Mouse (Mus musculus) heart, postnatal 4 days (tissue): ENCODE data around the gene Plekha5. TPM values are rescaled to one million over a fixed set of nuclear protein-coding genes. Genes with fewer than 3 reads are reported as not detected.

ENCODE experiments used
- DNase-seq: peaks from one replicate; pipeline ENCODE4 v3.0.0; 2021
- total RNA-seq, 2 experiments: library from RNA; stranded (reverse); gene quantifications; 2 replicates each; pipeline ENCODE4 v1.2.3; 2021

The Plekha5 gene
- 10 to 100 TPM; 39.4 to 42.6 TPM for total RNA-seq

DNA sequence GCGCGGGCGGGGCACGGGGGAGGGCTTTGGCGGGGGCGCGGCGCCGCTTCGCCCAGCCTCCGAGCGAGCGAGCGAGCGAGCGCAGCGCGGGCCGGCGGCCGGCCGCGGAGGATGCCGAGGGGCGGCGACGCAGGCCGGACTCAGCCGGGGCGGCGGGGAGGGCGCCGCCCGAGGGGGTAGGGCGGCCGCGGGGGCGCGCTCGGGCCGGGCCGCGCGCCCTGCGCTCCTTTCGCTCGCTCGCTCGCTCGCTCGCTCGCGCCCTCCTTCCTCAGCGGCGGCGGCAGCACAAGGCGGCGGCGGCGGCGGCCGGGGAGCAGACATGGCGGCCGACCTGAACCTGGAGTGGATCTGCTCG is at the start of gene Plekha5:
TSS of gene Plekha5 (plus strand) at position 209 of the 355 bp plus-strand sequence.
- peak; percentile 73 for DNase-seq

DNA sequence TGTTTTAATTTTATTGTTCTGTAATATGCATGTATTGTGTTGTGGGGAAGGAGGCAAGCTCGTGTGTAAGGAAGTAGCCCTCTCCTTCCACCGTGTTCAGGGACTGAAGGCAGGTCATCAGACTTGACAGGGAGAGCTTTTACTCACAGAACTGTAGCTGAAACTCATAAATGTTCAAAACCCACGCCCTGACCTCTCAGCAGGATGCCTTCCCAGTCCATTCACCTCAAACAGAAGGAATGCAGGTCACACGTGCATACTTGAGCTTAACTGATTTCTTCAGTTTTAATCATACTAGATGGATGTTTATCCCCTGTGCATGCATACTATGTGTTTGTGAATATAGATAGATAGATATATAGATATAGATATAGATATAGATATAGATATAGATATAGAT is 48.2 kb upstream of the Plekha5 start:
- no peak for DNase-seq

DNA sequence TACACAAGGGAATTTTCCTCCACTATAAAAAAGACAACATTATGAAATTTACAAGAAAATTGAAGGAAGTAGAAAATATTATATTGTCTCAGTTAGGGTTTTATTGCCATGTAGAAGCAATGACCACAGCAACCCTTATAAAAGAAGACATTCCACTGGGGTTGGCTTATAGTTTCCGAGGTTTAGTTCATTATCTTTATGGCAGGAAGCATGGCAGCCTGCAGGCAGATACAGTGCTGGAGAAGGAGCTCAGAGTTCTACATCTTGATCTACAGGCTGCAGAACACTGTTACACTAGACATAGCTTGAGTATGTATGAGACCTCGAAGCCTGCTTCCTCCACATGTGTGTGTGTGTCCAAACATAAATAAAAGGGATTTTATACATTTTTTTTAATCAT is 43.3 kb upstream of the Plekha5 start:
- no peak for DNase-seq

DNA sequence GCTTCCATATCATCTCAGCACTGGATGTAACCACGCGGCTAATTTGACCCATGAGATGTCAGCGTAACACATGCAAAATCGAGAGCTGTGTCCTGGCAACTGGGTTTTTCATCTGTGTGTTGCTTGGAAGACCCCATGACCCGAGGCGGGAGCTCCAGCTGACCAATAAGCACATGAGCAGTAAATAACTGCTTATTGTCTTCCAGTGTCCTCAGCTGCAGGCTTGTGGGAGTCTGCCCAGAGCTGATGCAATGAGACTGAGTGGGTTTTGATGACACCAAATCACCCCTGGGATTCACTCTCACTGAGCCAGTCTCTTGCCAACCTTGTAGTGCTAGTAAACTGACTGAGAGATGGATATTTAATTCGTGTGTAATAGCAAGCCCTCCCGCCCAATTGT is 42.7 kb upstream of the Plekha5 start:
- DNase-seq = no peak

DNA sequence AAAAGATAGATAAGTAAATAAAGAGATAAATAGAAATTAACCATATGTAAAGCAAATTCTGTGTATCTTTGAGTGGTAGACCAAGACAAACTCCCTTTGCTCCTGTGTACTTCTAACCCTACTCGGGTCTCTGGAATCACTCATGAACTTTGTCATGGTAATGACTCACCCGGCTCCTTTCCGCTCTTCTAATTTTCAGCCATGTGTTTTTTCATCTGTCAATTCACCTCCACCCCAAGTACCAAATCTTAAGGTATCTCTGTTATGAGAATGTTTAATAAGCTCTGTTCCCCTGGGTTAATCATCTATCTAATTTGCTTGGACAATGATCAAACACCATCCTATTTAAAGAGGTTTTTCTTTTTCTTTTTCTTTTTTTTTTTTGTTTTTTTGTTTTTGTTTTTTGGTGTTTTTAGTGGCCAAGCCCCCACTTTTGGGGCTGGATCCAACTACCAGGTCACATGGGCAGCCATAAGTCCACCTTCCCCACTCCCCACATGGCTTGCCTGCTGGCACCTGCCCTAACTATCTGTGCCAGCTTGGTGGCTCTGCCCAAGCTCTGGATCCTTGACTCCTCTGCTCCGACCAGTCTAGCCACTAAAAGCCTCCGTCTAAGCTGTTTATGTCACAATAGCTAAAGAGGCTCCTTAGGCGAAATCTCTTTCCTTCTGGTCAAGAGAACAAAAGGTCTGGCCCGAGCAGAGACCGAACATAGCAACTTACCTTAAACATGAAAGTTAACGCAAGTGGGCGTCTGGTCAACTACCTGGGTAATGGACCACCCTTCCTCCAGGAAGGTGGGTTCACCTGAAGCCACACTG is 40.1 kb upstream of the Plekha5 start:
- DNase-seq = no peak

DNA sequence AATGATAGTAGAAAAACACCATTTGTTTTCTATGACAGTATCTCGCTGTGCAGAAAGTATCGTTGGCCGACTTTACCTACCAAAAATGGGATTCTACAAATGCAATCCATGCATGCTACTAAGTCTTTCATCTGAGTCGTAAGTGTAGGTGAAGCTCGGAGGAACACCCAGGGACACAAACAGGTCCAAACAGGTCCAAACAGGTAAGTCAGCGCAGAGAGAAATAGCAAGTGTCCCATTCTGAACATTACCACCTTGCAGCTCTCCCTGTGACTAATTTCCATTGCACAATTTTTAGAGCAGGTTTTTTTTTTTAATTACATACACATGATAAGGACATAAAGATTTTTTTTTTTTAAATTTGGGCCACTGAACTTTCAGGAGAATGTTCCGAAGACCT is 27.2 kb upstream of the Plekha5 start:
- DNase-seq = no peak

DNA sequence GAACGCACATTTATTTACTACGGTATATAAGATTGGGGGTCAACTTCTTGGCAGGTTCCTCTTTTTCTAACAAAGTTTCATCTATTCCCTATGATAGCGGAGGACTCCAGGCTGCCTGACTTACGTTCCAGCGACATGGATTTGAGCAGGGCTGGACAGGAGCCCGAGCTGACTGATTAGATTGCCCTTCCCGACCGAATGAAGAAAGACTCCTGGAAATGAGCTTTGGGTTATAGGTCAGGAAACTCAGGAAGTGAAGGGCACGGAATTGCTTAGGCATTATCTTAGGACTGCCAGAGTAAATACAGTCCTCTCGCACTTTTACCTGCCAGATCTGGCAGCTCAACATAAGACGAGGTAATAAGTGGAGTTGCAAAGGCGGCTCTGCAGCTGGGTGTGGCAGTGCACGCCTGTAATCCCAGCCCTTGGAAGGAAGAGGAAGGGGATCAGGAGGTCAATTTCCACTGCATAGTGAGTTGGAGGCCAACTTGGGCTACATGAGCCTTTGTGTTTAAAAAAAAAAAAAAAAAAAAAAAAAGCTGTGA is 21.0 kb upstream of the Plekha5 start:
- no peak for DNase-seq

DNA sequence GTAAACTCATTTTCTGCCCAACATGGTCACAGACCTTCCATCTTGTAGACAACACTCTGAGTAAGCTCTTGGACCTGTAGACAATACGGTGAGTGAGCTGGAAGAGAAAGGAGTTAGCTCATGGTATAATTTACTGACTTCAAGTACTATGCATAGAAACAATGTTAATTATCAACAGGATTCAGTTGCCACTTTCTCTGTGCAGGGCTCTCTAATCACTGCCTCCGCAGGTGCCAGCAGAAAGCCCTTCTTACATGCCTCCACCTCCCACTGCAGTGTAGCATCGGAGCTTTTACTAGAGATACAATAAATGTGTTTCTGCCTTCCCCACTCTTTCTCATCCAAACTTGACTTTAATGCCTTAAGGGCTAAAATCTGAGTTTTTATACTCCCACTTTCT is 11.9 kb upstream of the Plekha5 start:
- no peak for DNase-seq

DNA sequence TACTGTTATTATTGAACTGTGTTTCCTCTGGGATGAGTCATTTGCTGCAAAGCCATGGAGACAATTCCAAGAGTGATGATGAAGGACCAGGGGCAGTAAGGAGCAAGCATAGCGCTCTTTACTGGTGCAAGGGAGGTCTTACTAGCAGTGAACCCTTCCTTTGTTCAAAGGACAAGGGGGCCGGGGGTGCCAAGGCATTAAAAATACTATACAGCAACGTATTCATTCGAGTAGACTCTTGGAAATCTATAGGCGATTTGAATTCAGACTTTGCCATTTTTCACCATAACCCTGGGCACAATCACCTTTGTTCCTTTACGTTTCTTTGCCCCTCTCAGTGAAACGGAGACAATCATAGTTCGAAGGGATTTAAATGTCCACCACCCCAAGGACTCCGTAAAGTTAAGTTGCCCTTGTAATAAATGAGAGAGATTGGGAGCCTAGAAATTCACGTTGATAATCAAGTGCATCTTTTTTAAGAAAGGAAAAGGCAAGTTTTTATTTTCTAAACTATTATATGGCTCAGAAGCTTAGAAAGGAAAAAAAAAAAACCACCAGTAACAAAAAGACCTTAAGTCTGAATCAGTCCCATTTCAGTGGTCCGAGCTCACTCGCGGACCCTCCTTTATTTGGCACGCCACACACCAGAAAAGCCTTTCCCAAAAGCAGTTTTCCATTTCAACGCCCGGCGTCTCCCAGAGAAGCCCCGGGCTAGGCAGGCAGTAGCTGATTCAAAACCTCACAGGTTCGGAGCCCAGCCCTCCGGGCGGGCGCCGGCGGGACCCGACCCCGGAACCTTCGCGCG is 611 bp upstream of the Plekha5 start:
- DNase-seq = no peak

DNA sequence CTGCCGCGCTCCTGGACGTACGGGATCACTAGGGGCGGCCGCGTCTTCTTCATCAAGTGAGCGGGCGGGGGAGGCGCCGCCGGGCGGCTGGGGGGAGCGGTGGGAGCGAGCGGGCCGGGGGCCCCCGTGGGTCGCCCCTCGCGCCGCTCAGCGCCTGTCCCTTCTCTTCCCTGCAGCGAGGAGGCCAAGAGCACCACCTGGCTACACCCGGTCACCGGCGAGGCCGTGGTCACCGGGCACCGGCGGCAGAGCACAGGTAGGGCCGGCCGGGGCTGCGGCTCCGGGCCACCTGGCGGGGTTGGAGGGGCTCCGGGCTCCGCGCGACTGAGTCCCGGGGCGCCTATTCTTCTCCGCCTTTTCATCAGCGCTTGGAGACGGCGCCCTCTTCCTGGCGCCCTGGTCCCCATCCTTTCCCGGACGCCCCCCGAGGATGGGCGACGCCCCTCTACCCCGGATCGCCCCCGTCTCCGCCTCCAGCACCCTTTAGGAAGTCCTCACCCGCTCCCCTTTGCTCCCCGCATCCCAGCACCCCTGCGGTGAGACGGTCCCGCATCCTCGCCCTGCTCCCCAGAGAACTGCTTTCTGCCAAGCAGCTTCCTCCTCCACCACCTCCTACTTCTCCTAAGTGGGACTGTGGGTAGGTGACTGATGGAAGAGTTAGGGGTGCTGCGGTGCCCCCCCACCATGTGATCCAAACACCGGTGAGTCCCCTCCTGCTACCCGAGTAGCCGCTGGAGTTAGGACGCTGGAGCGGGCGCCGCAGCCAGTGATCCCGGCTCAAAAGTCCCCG is 542 bp downstream of the Plekha5 start:
- peak; percentile 38 for DNase-seq

DNA sequence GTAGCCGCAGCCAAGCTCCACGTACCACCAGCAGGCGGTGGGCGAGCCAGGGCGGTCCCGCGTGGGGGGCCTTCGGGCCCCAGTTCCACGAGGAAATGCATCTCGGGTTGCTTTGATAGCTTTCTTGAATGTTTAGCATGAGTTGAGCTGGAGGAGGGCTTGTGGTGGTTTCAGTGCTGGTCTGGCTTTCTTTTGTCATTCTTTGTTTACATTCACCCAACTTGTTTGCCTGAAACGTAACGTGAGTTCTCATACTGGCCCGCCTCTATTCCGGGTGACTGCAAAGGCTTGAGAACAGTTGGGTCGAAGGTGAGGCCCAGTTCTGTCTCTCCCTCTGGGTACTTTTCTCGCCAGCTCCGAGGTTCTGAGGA is 1.1 kb downstream of the Plekha5 start:
- peak; percentile 52 for DNase-seq

DNA sequence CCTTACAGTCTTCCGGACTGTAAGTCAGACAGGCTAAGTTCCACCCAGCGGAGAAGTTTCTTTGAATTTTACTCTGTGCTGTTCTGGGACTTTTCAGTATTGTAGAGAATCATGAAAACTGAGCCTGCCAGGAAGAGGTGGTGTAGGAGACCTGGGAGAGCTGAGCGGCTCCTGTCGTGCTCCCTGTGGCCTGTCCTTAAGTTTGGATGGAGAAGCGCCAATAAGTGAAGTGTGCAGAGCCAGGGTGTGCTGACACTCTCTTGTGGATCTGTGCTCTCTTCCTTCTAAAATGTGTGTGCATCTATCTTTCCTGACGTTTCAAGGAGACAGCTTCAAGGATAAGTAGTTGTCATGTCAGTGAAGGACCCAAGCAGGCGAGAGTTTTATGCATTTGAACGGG is 5.4 kb downstream of the Plekha5 start:
- no peak for DNase-seq

DNA sequence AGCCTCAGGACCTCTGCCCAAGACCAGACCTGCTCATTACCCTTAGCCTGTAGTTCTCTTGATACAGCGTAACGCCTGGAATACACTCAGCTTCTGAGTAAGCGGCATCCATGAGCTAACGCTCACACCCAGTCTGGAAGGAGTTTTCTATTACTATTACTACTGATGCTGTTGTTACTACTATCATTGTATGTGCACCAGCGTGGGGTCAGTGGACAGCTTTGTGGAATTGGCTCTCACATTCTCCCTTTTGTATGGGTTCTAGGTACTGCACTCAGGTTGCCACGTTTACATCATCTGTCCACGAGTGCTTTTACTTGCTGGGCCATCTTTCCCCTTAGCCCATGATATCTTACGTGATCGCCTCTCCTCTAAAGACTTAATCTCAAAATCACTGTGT is 8.5 kb downstream of the Plekha5 start:
- no peak for DNase-seq

DNA sequence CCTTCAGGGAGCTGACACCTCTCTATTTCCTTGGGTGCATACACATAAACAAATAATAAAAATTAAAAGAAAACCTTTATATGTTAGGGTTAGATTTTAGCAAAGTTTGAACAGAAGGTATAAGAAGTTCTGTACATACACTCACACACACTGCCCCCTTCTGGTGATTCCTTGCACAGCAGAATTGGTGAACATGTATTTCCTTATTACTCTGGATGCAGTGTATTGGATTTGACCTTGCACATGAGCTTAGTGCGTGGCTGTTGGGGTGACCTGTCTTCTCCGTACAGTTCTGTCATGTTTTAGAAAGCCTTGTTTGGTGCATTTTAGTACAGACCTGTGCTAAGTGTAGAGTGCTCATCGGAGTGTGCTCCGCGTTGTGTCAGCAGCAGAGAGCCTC is 19.5 kb downstream of the Plekha5 start:
- DNase-seq = peak; percentile 73

DNA sequence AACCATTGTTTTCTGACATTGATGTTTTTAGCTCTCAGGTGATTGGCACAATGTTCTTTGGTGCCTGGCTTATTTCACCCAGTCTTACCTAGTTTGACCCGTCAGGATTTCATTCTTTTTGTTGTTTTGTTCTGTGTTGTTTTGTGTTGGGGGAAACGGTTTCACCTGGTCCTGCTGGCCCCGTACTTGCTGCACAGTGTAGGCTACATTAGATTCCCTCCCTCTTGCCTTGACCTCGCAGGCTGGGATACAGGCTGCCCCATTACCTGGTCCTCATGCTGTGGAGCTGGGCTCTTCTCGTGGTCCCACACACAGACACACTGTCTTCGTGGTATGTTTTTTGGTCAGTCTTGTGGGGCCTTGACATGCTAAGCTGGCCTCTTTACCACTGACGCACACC is 20.3 kb downstream of the Plekha5 start:
- DNase-seq = no peak

DNA sequence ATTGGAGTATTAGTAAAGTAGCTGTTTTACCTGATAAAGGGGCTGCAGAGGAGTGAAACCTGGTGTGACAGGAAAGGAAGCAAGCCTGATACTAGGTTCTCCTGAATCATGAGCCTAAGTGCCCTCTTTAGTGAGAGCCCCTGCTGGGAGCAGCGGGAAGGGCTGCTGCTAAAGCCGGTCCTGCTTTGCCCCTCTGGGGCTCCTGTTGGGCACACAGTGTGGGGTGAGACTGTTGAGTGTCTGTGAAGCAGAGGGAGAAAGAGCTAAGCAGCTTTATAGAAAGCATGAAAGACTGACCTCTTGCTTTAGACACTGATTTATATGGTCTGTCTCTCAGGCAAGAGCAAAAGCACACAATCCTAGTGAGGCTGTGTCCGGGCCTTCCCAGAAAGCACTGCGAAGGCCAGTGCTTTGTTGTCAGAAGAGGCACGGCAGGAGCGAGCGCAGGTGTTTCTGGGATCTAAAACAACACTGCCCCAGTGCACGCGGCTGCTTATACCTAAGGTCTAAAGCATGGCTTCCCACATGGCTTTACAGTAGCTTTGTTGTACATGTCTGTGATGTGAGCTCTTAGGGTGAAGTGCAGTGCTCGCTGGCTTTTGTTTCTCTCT is 21.1 kb downstream of the Plekha5 start:
- DNase-seq = no peak

DNA sequence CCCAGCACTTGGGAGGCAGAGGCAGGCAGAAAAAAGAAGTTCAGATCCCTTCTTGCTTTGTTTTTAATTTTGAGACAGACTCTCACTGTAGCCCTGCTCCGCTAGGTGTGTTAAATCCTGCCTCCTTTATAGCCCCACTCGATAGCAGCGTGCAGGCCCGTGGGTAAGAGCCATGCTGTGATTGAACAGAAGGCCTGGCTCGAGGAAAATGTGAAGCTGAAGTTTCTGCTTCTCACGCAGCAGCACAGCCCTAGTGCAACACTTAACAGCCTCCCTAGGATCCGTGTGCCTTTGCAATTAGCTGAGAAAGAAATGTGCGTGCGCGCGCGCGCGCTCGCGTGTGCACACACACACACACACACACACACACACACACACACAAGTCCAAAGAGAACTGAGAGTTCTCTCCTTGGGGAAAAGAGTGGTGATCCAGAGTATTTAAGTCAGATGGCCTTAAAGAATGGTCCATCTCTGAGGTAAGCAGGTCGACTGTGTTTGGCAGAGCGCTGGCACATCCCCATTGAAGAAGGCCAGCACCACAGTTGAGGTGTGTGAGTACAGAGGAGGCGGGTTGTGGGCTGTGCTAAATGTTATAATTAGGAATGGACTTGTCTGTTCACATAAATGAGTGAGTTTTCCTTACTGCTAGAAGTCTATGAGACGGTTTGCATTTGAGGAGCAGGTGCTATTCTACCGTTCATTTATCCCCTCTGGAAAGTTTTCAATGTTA is 24.3 kb downstream of the Plekha5 start:
- no peak for DNase-seq

DNA sequence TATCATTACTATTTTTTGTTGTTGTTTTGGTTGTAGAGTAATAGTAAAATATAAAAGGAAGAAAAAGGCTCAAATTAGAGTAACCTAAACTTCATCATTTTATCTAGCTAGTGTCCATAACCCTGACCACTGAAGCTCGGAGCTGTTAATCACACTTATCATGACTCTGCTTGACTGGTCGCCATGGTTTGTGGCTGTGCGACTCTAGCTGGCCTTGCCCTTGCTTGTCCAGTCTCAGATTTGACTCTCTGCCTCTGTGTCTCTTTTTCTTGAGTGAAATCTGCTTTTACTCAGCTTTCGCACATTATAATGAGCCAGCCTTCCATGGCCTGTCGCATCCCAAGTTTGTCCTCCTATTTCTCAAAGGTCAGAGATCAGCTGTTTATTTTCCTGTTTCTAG is 26.8 kb downstream of the Plekha5 start:
- DNase-seq = no peak

DNA sequence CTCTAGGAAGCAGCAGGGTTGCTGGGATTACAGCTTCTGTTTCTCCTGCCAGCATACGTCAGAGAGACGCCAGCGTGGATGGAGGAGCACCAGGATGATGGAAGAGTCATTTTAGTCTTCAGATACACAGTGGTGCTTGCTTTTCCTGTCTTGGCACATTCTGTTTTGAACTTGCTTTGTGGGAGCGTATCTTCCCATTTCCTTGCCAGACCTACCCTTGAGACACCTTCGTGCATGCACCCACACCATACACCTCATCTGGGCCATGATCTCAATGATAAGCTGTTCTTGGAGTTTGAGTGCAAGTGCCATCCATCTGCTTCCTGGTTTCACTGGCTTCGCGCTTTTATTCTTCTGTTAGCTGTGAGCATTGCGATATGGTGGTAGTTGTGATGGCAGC is 28.9 kb downstream of the Plekha5 start:
- no peak for DNase-seq

DNA sequence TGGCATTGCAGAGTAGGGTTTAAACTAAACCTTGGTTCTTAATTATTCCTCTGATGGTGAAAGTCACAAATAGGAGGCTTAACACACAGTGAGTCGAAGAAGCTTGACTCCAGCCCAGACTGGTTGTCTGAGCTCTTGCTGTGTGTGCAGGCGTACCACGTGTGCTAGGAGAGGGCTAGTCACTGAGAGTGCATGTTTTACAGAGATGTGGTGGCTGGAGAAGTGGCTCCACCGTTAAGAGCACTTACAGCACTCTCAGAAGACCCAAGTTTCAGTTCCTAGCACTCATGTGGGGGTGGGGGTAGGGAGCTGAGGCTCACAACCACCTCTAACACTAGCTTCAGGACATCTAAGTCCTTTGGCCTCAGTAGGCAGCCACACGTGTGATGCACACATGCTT is 29.6 kb downstream of the Plekha5 start:
- DNase-seq = no peak

DNA sequence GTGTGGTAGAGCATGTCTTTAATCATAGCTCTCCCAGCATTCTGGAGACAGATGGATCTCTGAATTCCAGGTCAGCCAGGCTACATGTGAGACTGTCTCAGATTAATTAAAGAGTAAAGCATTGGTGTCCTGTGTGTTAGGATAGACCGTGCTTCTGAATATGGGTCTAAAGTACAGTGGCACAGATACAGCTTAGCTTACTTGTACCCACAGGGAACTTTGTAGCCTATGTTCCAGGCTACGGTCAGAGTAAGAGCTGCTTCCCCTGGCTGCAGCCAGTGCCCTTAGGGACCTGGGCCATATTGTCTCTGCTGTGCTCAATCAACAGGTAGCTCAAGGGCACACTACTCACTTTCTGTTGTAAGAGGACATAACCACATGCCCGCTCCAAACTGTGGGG is 30.5 kb downstream of the Plekha5 start:
- no peak for DNase-seq

DNA sequence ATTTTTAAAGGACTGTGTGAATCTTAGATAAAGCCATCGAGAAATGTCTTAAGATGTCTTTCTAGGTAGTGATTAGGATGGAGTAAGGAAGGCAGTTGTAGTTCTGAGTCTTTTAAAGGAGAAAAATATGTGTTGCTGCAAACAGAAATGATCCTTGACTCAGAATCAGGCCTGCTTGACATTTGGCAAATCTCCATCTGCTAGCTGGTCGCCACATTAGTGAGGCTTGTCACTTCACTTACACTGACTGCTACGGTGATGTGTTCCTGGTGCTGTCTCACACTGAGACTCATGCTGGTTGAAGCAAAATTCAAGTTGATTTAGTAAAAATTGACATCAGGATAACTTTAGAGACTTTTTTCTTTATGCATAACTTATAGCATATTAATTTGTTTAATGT is 32.0 kb downstream of the Plekha5 start:
- peak; percentile 18 for DNase-seq
